Mouse (Mus musculus): Measurements from ENCODE around the gene Rnf5. TPM values are rescaled to one million over a fixed set of nuclear protein-coding genes. Genes with fewer than 3 reads are reported as not detected.

Rnf5 gene
- polyA plus RNA-seq, 1 experiment from 2014 or later: 180 TPM

DNA sequence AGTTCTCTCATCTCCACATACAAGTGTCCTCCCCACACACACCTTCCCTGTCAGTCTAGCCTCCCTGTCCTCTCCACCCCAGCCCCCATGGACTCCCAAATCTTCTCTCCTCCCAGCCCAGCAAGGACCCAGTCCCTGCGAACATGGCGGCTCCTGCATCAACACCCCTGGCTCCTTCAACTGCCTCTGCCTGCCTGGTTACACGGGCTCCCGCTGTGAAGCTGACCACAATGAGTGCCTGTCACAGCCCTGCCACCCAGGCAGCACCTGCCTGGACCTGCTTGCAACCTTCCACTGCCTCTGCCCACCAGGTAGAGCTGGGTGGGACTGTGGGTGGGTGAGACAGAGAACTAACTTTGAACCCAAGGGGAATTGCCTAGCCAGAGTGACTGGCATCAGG lies 33.6 kb downstream of the Rnf5 start:
- H3K36me3 ChIP-seq (ENCODE audit: control insufficient read depth, insufficient read depth, low read length): no peaks in the 10 kb centered on the region
- WGBS: 66% methylated on average over 4 of the region's 4 CpGs
- no peak overlapping the region for H3K9ac ChIP-seq (ENCODE audit: low read length)
- no peak overlapping the region for H3K4me2 ChIP-seq
- no peak for ATAC-seq (ENCODE audit: low FRiP score)
- no peak overlapping the region for H3K27ac ChIP-seq (ENCODE audit: low read depth, low read length)
- H3K9me3 ChIP-seq (ENCODE audit: control insufficient read depth, low read length): no peaks in the 10 kb centered on the region
- DNase-seq (ENCODE audit: low spot score, missing footprints): no peak
- no peak overlapping the region for H3K4me3 ChIP-seq (ENCODE audit: low read depth, low read length)
- H3K4me1 ChIP-seq (ENCODE audit: control insufficient read depth, insufficient read depth, low read length): no peaks in the 10 kb centered on the region
- H3K27me3 ChIP-seq (ENCODE audit: control insufficient read depth, insufficient read depth, low read length): no peaks in the 10 kb centered on the region

DNA sequence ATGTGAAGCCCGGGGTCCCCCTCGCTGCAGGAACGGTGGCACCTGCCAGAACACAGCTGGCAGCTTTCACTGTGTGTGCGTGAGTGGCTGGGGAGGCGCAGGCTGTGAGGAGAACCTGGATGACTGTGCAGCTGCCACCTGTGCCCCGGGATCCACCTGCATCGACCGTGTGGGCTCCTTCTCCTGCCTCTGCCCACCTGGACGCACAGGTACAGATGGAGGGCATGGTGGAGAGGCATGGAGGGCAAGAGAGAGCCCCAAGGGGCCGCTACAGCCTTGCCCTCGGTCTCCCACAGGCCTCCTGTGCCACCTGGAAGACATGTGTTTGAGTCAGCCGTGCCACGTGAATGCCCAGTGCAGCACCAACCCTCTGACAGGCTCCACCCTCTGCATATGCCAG lies 35.1 kb downstream of the Rnf5 start:
- 81% methylated on average over 13 of the region's 13 CpGs for WGBS
- DNase-seq (ENCODE audit: low spot score, missing footprints): no peak

DNA sequence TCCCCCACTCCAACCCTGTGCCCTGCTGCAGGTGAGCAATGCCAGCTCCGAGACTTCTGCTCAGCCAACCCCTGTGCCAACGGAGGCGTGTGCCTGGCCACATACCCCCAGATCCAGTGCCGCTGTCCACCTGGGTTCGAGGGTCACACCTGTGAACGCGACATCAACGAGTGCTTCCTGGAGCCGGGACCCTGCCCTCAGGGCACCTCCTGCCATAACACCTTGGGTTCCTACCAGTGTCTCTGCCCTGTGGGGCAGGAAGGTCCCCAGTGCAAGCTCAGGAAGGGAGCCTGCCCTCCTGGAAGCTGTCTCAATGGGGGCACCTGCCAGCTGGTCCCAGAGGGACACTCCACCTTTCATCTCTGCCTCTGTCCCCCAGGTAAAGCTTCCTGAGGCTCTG lies 36.2 kb downstream of the Rnf5 start:
- no peak for DNase-seq (ENCODE audit: low spot score, missing footprints)
- WGBS: 62% methylated on average over 9 of the region's 9 CpGs

More for the DNA sequence above, 35.1 kb downstream of the Rnf5 start:
- no peaks in the 10 kb centered on the region for H3K27me3 ChIP-seq (ENCODE audit: control insufficient read depth, insufficient read depth, low read length)
- H3K27ac ChIP-seq (ENCODE audit: low read depth, low read length): no peak overlapping the region
- no peaks in the 10 kb centered on the region for H3K36me3 ChIP-seq (ENCODE audit: control insufficient read depth, insufficient read depth, low read length)
- H3K4me1 ChIP-seq (ENCODE audit: control insufficient read depth, insufficient read depth, low read length): no peaks in the 10 kb centered on the region
- ATAC-seq (ENCODE audit: low FRiP score): no peak
- H3K4me2 ChIP-seq: no peak overlapping the region
- no peak overlapping the region for H3K4me3 ChIP-seq (ENCODE audit: low read depth, low read length)
- H3K9ac ChIP-seq (ENCODE audit: low read length): no peak overlapping the region
- no peaks in the 10 kb centered on the region for H3K9me3 ChIP-seq (ENCODE audit: control insufficient read depth, low read length)

DNA sequence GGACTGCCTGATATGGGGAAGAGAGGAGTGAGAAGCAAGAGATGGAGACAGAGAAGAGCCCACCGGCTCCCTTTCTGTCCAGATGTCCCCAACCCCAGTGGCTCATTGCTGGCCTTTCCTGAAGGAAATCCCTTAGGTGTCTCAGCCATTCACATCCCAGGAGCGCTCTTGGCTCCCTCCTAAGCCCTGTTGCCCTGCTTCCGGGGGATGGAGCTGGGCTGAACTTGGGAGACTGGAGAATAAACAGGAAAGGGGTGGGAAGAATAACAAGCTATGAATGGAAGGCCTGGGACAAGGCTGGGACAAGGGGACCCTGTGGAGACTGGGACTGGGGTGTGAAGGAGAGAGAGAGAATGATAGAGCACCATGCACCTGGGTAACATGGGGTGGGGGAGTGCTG lies 38.7 kb downstream of the Rnf5 start:
- ATAC-seq (ENCODE audit: low FRiP score) (no peak), DNase-seq (ENCODE audit: low spot score, missing footprints) (no peak)
- H3K27ac ChIP-seq (ENCODE audit: low read depth, low read length): no peak overlapping the region
- no peaks in the 10 kb centered on the region for H3K36me3 ChIP-seq (ENCODE audit: control insufficient read depth, insufficient read depth, low read length)
- H3K27me3 ChIP-seq (ENCODE audit: control insufficient read depth, insufficient read depth, low read length): no peaks in the 10 kb centered on the region
- no peak overlapping the region for H3K9ac ChIP-seq (ENCODE audit: low read length)
- H3K4me1 ChIP-seq (ENCODE audit: control insufficient read depth, insufficient read depth, low read length): no peaks in the 10 kb centered on the region
- H3K9me3 ChIP-seq (ENCODE audit: control insufficient read depth, low read length): no peaks in the 10 kb centered on the region
- 48% methylated on average over 3 of the region's 3 CpGs for WGBS
- H3K4me2 ChIP-seq: no peak overlapping the region
- no peak overlapping the region for H3K4me3 ChIP-seq (ENCODE audit: low read depth, low read length)

More for the DNA sequence above, 36.2 kb downstream of the Rnf5 start:
- Histone ChIP-seq H3K27ac (ENCODE audit: low read depth, low read length) (no peak overlapping the region), H3K36me3 (ENCODE audit: control insufficient read depth, insufficient read depth, low read length) (no peaks in the 10 kb centered on the region), H3K4me3 (ENCODE audit: low read depth, low read length) (no peak overlapping the region), H3K27me3 (ENCODE audit: control insufficient read depth, insufficient read depth, low read length) (no peaks in the 10 kb centered on the region), H3K9me3 (ENCODE audit: control insufficient read depth, low read length) (no peaks in the 10 kb centered on the region), H3K4me1 (ENCODE audit: control insufficient read depth, insufficient read depth, low read length) (no peaks in the 10 kb centered on the region), H3K9ac (ENCODE audit: low read length) (no peak overlapping the region), H3K4me2 (no peak overlapping the region)
- no peak for ATAC-seq (ENCODE audit: low FRiP score)

DNA sequence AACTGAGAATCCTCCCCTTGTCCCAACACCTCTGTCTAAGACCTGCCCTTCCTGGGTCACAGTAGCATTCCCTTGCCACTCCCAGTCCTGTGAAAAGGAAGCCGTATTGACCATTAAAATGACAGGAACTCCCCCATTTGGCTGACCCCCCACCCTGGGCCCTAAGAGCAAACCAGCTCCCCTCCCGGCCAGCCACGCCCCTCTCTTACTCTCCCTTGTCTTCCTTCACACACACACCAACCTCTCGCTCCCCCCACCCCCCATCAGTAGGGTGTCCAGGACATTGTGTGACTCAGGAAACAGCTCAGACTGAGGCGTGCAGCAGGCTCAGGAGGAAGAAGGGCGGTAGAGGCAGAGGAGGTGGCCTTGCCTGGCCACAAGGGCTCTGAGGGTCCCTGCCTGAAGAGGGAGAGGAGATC lies 39.5 kb downstream of the Rnf5 start, which contains the start of gene Notch4:
Gene Notch4 (plus strand): TSS at position 266 of the 419 bp plus-strand sequence.
- ATAC-seq (ENCODE audit: low FRiP score) (no peak), DNase-seq (ENCODE audit: low spot score, missing footprints) (peak; percentile 88)
- H3K9me3 ChIP-seq (ENCODE audit: control insufficient read depth, low read length): no peaks in the 10 kb centered on the region
- H3K4me1 ChIP-seq (ENCODE audit: control insufficient read depth, insufficient read depth, low read length): no peaks in the 10 kb centered on the region
- no peak within 1 kb of the TSS for H3K4me3 ChIP-seq (ENCODE audit: low read depth, low read length)
- 16% methylated on average over 6 of the region's 6 CpGs for WGBS
- no peak within 1 kb of the TSS for H3K27ac ChIP-seq (ENCODE audit: low read depth, low read length)
- H3K4me2 ChIP-seq: no peak within 1 kb of the TSS
- no peaks in the 10 kb centered on the region for H3K36me3 ChIP-seq (ENCODE audit: control insufficient read depth, insufficient read depth, low read length)
- H3K9ac ChIP-seq (ENCODE audit: low read length): no peak within 1 kb of the TSS
- no peaks in the 10 kb centered on the region for H3K27me3 ChIP-seq (ENCODE audit: control insufficient read depth, insufficient read depth, low read length)

DNA sequence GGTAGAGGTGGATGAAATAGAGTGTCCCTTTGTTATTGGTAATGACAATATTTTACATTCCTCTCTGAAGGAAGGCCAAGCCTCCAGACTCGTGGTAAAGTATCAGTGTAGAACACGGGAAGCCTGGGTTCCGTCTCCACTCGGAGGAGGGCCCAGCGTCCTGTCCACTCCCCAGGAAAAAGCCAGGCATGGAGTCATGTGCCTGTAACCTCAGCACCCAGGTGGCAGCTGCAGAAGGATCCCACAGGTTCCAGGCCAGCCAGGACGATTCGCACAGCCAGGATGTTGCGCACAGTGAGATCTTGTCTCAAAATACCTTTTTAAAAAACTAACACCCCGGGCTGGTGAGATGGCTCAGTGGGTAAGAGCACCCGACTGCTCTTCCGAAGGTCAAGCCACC lies 40.1 kb downstream of the Rnf5 start:
- 76% methylated on average over 11 of the region's 11 CpGs for WGBS
- H3K27ac ChIP-seq (ENCODE audit: low read depth, low read length): no peak overlapping the region
- no peaks in the 10 kb centered on the region for H3K36me3 ChIP-seq (ENCODE audit: control insufficient read depth, insufficient read depth, low read length)
- H3K9ac ChIP-seq (ENCODE audit: low read length): no peak overlapping the region
- no peaks in the 10 kb centered on the region for H3K9me3 ChIP-seq (ENCODE audit: control insufficient read depth, low read length)
- H3K27me3 ChIP-seq (ENCODE audit: control insufficient read depth, insufficient read depth, low read length): no peaks in the 10 kb centered on the region
- DNase-seq (ENCODE audit: low spot score, missing footprints) (no peak), ATAC-seq (ENCODE audit: low FRiP score) (no peak)
- H3K4me1 ChIP-seq (ENCODE audit: control insufficient read depth, insufficient read depth, low read length): no peaks in the 10 kb centered on the region
- no peak overlapping the region for H3K4me2 ChIP-seq
- H3K4me3 ChIP-seq (ENCODE audit: low read depth, low read length): no peak overlapping the region

DNA sequence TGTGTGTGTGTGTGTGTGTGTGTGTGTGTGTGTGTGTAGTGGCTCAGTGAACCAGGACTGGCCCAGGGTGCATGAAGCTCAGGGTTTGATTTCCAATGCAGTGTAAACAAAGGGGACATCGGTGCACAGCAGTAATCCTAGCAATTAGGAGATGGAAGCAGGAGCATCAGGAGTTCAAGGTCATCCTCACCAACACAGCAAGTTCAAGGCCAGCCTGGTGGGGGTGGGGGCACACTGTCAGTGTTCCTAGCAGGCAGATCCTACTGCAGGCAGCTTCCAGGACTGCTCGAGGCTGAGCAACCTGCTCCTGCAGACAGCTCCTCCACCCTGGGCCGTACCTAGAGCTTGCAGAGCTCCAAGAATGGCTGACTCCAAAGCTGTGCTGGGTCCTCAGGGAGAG lies 40.9 kb downstream of the Rnf5 start:
- 76% methylated on average over 3 of the region's 3 CpGs for WGBS
- Histone ChIP-seq H3K9me3 (ENCODE audit: control insufficient read depth, low read length) (no peaks in the 10 kb centered on the region), H3K4me2 (no peak overlapping the region), H3K36me3 (ENCODE audit: control insufficient read depth, insufficient read depth, low read length) (no peaks in the 10 kb centered on the region), H3K4me3 (ENCODE audit: low read depth, low read length) (no peak overlapping the region), H3K27ac (ENCODE audit: low read depth, low read length) (no peak overlapping the region), H3K9ac (ENCODE audit: low read length) (no peak overlapping the region), H3K4me1 (ENCODE audit: control insufficient read depth, insufficient read depth, low read length) (no peaks in the 10 kb centered on the region), H3K27me3 (ENCODE audit: control insufficient read depth, insufficient read depth, low read length) (no peaks in the 10 kb centered on the region)
- no peak for DNase-seq (ENCODE audit: low spot score, missing footprints)
- no peak for ATAC-seq (ENCODE audit: low FRiP score)

DNA sequence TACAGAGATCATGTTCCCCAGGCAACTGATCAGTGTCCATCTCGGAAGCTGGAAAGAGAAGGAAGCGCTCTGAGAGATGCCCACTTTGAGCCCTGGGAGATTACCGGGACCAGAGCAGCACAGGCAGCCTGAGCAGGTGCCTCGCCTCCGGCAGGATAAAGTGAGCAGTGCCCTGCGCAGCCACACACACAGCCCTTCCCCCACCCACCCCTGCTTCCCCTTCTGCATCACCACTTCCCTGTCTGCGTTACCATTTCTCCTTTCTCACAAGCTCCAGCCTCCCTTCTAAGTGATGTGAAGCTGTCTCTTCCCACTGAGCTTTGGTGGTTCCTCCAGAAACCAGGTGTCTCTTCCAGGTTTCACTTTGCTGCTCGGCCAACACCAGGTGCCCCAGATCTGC lies 42.3 kb downstream of the Rnf5 start:
- Histone ChIP-seq H3K9me3 (ENCODE audit: control insufficient read depth, low read length) (no peaks in the 10 kb centered on the region), H3K36me3 (ENCODE audit: control insufficient read depth, insufficient read depth, low read length) (no peaks in the 10 kb centered on the region), H3K4me2 (no peak overlapping the region), H3K4me1 (ENCODE audit: control insufficient read depth, insufficient read depth, low read length) (no peaks in the 10 kb centered on the region), H3K27ac (ENCODE audit: low read depth, low read length) (no peak overlapping the region), H3K4me3 (ENCODE audit: low read depth, low read length) (no peak overlapping the region), H3K9ac (ENCODE audit: low read length) (no peak overlapping the region), H3K27me3 (ENCODE audit: control insufficient read depth, insufficient read depth, low read length) (no peaks in the 10 kb centered on the region)
- WGBS: 46% methylated on average over 8 of the region's 8 CpGs
- ATAC-seq (ENCODE audit: low FRiP score): no peak
- DNase-seq (ENCODE audit: low spot score, missing footprints): no peak

DNA sequence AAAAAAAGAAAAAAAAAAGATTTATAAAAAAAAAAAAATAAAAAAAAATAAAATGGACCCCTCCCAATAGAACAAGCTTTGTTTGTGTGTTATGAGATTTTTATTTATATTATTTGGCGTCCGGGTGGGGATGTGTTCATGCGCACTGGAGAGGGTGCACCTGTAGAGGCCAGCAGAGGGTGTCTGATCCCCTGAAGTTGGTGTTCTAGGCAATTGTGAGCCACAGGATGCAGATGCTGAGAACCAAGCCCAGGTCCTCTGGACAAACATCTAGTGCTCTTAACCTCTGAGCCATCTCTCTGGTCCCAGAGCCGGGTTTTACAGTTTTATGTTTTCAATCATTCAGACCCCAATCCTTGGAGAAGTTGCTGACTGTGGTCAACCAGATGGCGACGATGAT lies 43.1 kb downstream of the Rnf5 start:
- WGBS: 88% methylated on average over 6 of the region's 6 CpGs
- no peaks in the 10 kb centered on the region for H3K4me1 ChIP-seq (ENCODE audit: control insufficient read depth, insufficient read depth, low read length)
- ATAC-seq (ENCODE audit: low FRiP score) (no peak), DNase-seq (ENCODE audit: low spot score, missing footprints) (no peak)
- no peaks in the 10 kb centered on the region for H3K36me3 ChIP-seq (ENCODE audit: control insufficient read depth, insufficient read depth, low read length)
- no peak overlapping the region for H3K4me2 ChIP-seq
- H3K4me3 ChIP-seq (ENCODE audit: low read depth, low read length): no peak overlapping the region
- no peak overlapping the region for H3K9ac ChIP-seq (ENCODE audit: low read length)
- no peaks in the 10 kb centered on the region for H3K27me3 ChIP-seq (ENCODE audit: control insufficient read depth, insufficient read depth, low read length)
- H3K9me3 ChIP-seq (ENCODE audit: control insufficient read depth, low read length): no peaks in the 10 kb centered on the region
- H3K27ac ChIP-seq (ENCODE audit: low read depth, low read length): no peak overlapping the region

DNA sequence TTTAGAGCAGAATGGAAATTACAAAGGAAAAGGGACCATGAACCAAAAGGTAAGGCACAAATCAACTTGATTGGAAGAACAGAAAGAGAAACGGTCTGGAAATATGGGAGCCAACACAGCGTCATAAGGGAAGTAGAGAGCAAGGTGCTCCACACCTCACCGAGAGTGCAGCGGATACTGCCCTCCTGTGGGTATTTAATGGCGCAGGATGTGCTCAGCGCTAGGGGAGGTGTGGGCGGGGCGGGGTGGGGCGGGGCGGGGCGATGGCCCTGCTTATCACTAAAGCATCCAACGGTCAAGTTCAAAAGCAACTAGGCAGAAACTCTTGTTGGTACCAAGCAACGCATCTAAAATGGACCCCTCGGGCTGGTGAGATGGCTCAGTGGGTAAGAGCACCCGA lies 43.6 kb downstream of the Rnf5 start:
- Histone ChIP-seq H3K36me3 (ENCODE audit: control insufficient read depth, insufficient read depth, low read length) (no peaks in the 10 kb centered on the region), H3K9me3 (ENCODE audit: control insufficient read depth, low read length) (no peaks in the 10 kb centered on the region), H3K4me1 (ENCODE audit: control insufficient read depth, insufficient read depth, low read length) (no peaks in the 10 kb centered on the region), H3K4me3 (ENCODE audit: low read depth, low read length) (no peak overlapping the region), H3K9ac (ENCODE audit: low read length) (no peak overlapping the region), H3K27ac (ENCODE audit: low read depth, low read length) (no peak overlapping the region), H3K4me2 (no peak overlapping the region), H3K27me3 (ENCODE audit: control insufficient read depth, insufficient read depth, low read length) (no peaks in the 10 kb centered on the region)
- WGBS: 25% methylated on average over 15 of the region's 15 CpGs
- ATAC-seq (ENCODE audit: low FRiP score) (no peak), DNase-seq (ENCODE audit: low spot score, missing footprints) (no peak)
